Mouse (Mus musculus): ENCODE data around the gene Rbbp6. TPM values are rescaled to one million over a fixed set of nuclear protein-coding genes. Genes with fewer than 3 reads are reported as not detected.

Gene Rbbp6
- polyA plus RNA-seq, 1 experiment = 35.6 TPM

- no peak overlapping the region for H3K27ac ChIP-seq (ENCODE audit: control insufficient read depth, insufficient read depth, low read depth, low read length, poor library complexity)
- H3K4me3 ChIP-seq (replicated peaks; ENCODE audit: control insufficient read depth, low read depth, low read length) = no peak overlapping the region
- TF ChIP-seq POLR2A (IDR thresholded peaks at IDR 0.05; ENCODE audit: borderline replicate concordance, control insufficient read depth, low read depth, low read length) (no peak), CTCF (IDR thresholded peaks at IDR 0.05; ENCODE audit: control insufficient read depth, insufficient read depth, low read length) (no peak)
- H3K4me1 ChIP-seq (ENCODE audit: control insufficient read depth, insufficient read depth, low read length) = no peaks in the 10 kb centered on the region
- WGBS = 84% methylated on average over 3 of the region's 3 CpGs
Observed at GRCm38 (mm10) chr7:122998189-122998588, 32.7 kb downstream of the Rbbp6 start.

- no peak overlapping the region for H3K4me3 ChIP-seq (replicated peaks; ENCODE audit: control insufficient read depth, low read depth, low read length)
- 83% methylated on average over 11 of the region's 11 CpGs for WGBS
- H3K27ac ChIP-seq (ENCODE audit: control insufficient read depth, insufficient read depth, low read depth, low read length, poor library complexity) = no peak overlapping the region
- H3K4me1 ChIP-seq (ENCODE audit: control insufficient read depth, insufficient read depth, low read length) = no peaks in the 10 kb centered on the region
- TF ChIP-seq POLR2A (IDR thresholded peaks at IDR 0.05; ENCODE audit: borderline replicate concordance, control insufficient read depth, low read depth, low read length) (no peak), CTCF (IDR thresholded peaks at IDR 0.05; ENCODE audit: control insufficient read depth, insufficient read depth, low read length) (no peak)
Observed at GRCm38 (mm10) chr7:122999871-123000396, 34.4 kb downstream of the Rbbp6 start.

GRCm38 (mm10) chr7:123000796-123001195 is 35.3 kb downstream of the Rbbp6 start:
- no peaks in the 10 kb centered on the region for H3K4me1 ChIP-seq (ENCODE audit: control insufficient read depth, insufficient read depth, low read length)
- WGBS = 90% methylated on average over 16 of the region's 16 CpGs
- H3K27ac ChIP-seq (ENCODE audit: control insufficient read depth, insufficient read depth, low read depth, low read length, poor library complexity) = no peak overlapping the region
- no peak overlapping the region for H3K4me3 ChIP-seq (replicated peaks; ENCODE audit: control insufficient read depth, low read depth, low read length)
- TF ChIP-seq POLR2A (IDR thresholded peaks at IDR 0.05; ENCODE audit: borderline replicate concordance, control insufficient read depth, low read depth, low read length) (no peak), CTCF (IDR thresholded peaks at IDR 0.05; ENCODE audit: control insufficient read depth, insufficient read depth, low read length) (no peak)

- no peak overlapping the region for H3K4me3 ChIP-seq (replicated peaks; ENCODE audit: control insufficient read depth, low read depth, low read length)
- no peak for TF ChIP-seq CTCF (IDR thresholded peaks at IDR 0.05; ENCODE audit: control insufficient read depth, insufficient read depth, low read length)
- no peak for TF ChIP-seq POLR2A (IDR thresholded peaks at IDR 0.05; ENCODE audit: borderline replicate concordance, control insufficient read depth, low read depth, low read length)
- WGBS = 93% methylated on average over 20 of the region's 20 CpGs
- no peak overlapping the region for H3K27ac ChIP-seq (ENCODE audit: control insufficient read depth, insufficient read depth, low read depth, low read length, poor library complexity)
- no peaks in the 10 kb centered on the region for H3K4me1 ChIP-seq (ENCODE audit: control insufficient read depth, insufficient read depth, low read length)
Observed at GRCm38 (mm10) chr7:123001341-123002027, 36.0 kb downstream of the Rbbp6 start.

- WGBS = 88% methylated on average over 6 of the region's 6 CpGs
- Histone ChIP-seq H3K4me3 (replicated peaks; ENCODE audit: control insufficient read depth, low read depth, low read length) (no peak overlapping the region), H3K4me1 (ENCODE audit: control insufficient read depth, insufficient read depth, low read length) (no peaks in the 10 kb centered on the region), H3K27ac (ENCODE audit: control insufficient read depth, insufficient read depth, low read depth, low read length, poor library complexity) (no peak overlapping the region)
- TF ChIP-seq POLR2A (IDR thresholded peaks at IDR 0.05; ENCODE audit: borderline replicate concordance, control insufficient read depth, low read depth, low read length) (no peak), CTCF (IDR thresholded peaks at IDR 0.05; ENCODE audit: control insufficient read depth, insufficient read depth, low read length) (no peak)
Observed at GRCm38 (mm10) chr7:123002028-123002410, 36.5 kb downstream of the Rbbp6 start.

GRCm38 (mm10) chr7:123003207-123003606 is 37.7 kb downstream of the Rbbp6 start:
- no peak for TF ChIP-seq CTCF (IDR thresholded peaks at IDR 0.05; ENCODE audit: control insufficient read depth, insufficient read depth, low read length)
- no peak for TF ChIP-seq POLR2A (IDR thresholded peaks at IDR 0.05; ENCODE audit: borderline replicate concordance, control insufficient read depth, low read depth, low read length)
- Histone ChIP-seq H3K4me1 (ENCODE audit: control insufficient read depth, insufficient read depth, low read length) (no peaks in the 10 kb centered on the region), H3K4me3 (replicated peaks; ENCODE audit: control insufficient read depth, low read depth, low read length) (no peak overlapping the region), H3K27ac (ENCODE audit: control insufficient read depth, insufficient read depth, low read depth, low read length, poor library complexity) (no peak overlapping the region)
- WGBS = 89% methylated on average over 4 of the region's 4 CpGs

- TF ChIP-seq POLR2A (IDR thresholded peaks at IDR 0.05; ENCODE audit: borderline replicate concordance, control insufficient read depth, low read depth, low read length) = no peak
- no peak for TF ChIP-seq CTCF (IDR thresholded peaks at IDR 0.05; ENCODE audit: control insufficient read depth, insufficient read depth, low read length)
- Histone ChIP-seq H3K4me1 (ENCODE audit: control insufficient read depth, insufficient read depth, low read length) (no peaks in the 10 kb centered on the region), H3K4me3 (replicated peaks; ENCODE audit: control insufficient read depth, low read depth, low read length) (no peak overlapping the region), H3K27ac (ENCODE audit: control insufficient read depth, insufficient read depth, low read depth, low read length, poor library complexity) (no peak overlapping the region)
- WGBS = 80% methylated on average over 5 of the region's 5 CpGs
Observed at GRCm38 (mm10) chr7:123004442-123004841, 39.0 kb downstream of the Rbbp6 start.

GRCm38 (mm10) chr7:123006251-123006650 is 40.8 kb downstream of the Rbbp6 start:
- H3K4me1 ChIP-seq (ENCODE audit: control insufficient read depth, insufficient read depth, low read length) = no peaks in the 10 kb centered on the region
- WGBS = 61% methylated on average over 2 of the region's 2 CpGs
- H3K27ac ChIP-seq (ENCODE audit: control insufficient read depth, insufficient read depth, low read depth, low read length, poor library complexity) = no peak overlapping the region
- TF ChIP-seq POLR2A (IDR thresholded peaks at IDR 0.05; ENCODE audit: borderline replicate concordance, control insufficient read depth, low read depth, low read length) (no peak), CTCF (IDR thresholded peaks at IDR 0.05; ENCODE audit: control insufficient read depth, insufficient read depth, low read length) (no peak)
- no peak overlapping the region for H3K4me3 ChIP-seq (replicated peaks; ENCODE audit: control insufficient read depth, low read depth, low read length)
